Mouse (Mus musculus) forebrain, embryonic 15.5 days (tissue): ENCODE data around the gene Traf4. TPM values are rescaled to one million over a fixed set of nuclear protein-coding genes. Genes with fewer than 3 reads are reported as not detected.

Experiments
- ATAC-seq: fragments of 200-750 bp; cut with Nextera tagmentation; replicated peaks from 2 replicates; pipeline ENCODE4 v1.8.0; 2017; ENCODE audit warnings: mild to moderate bottlenecking, moderate TSS enrichment, moderate library complexity
- H3K27ac ChIP-seq: fragments of 300-500 bp; sonication (generic); replicated peaks from 2 replicates; pipeline ENCODE4 v1.5.1; 2015; ENCODE audit warnings: mild to moderate bottlenecking, inconsistent platforms
- H3K27me3 ChIP-seq: fragments of 300-500 bp; sonication (generic); 2 replicates; pipeline ENCODE4 v1.6.1; 2015; ENCODE audit warnings: inconsistent platforms
- H3K36me3 ChIP-seq: fragments of 300-500 bp; sonication (generic); 2 replicates; pipeline ENCODE4 v1.6.1; 2015; ENCODE audit warnings: mild to moderate bottlenecking, inconsistent platforms
- H3K4me1 ChIP-seq: fragments of 300-500 bp; sonication (generic); 2 replicates; pipeline ENCODE4 v1.6.1; 2015; ENCODE audit warnings: inconsistent platforms
- H3K4me2 ChIP-seq: fragments of 300-500 bp; sonication (generic); replicated peaks from 2 replicates; pipeline ENCODE4 v1.6.1; 2015; ENCODE audit warnings: mild to moderate bottlenecking, inconsistent platforms
- H3K4me3 ChIP-seq: fragments of 300-500 bp; sonication (generic); 2 replicates; pipeline ENCODE4 v1.5.1; 2015; ENCODE audit warnings: mild to moderate bottlenecking, inconsistent platforms
- H3K9ac ChIP-seq: fragments of 300-500 bp; sonication (generic); replicated peaks from 2 replicates; pipeline ENCODE4 v1.6.1; 2015; ENCODE audit warnings: mild to moderate bottlenecking, inconsistent platforms
- H3K9me3 ChIP-seq: fragments of 300-500 bp; sonication (generic); 2 replicates; pipeline ENCODE4 v1.6.1; 2016; ENCODE audit warnings: inconsistent platforms
- WGBS: fragments of 180-500 bp; shearing (Covaris S2); methylation state at CpG from one replicate; pipeline ENCODE4 v1.1.7; 2015; ENCODE audit warnings: mixed read lengths; 5-methylcytosine and 5-hydroxymethylcytosine counted together
- microRNA-seq: library from miRNA; unstranded; fragments of <30 nt; microRNA quantifications from one replicate; pipeline ENCODE4, GENCODE M21; 2016
- polyA plus RNA-seq: library from polyadenylated mRNA; unstranded; fragments of >200 nt; fragmentation: Nextera tagmentation; extraction: Ambion mirVana; gene quantifications from 2 replicates; pipeline ENCODE4 v1.2.1, GENCODE M21; 2015

The Traf4 gene
- polyA plus RNA-seq, 1 experiment from 2014 or later = 121 TPM

DNA sequence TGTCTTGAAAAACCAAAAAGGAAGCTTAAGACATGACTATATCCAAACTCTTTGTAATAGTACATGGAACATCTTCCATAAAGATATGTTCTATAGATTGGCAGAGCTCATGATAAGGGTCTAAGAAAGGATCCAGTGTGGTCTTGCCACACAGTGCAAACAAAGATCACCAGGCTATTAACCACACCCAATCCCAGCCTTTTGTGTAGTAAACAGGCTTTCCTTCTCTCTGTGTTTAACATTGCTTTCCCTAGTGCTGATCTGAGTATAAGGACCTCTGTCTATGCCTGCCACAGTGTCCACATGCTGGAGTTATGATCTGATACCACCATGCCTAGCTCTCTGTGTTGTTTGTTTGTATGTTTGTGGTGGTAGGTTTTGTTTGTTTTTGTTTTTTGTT lies 41.6 kb downstream of the Traf4 start:
- Histone ChIP-seq H3K9ac (no peak overlapping the region), H3K27me3 (no peaks in the 10 kb centered on the region), H3K4me1 (peaks cover 20% of the 10 kb centered on the region), H3K9me3 (no peaks in the 10 kb centered on the region), H3K4me3 (no peak overlapping the region), H3K4me2 (no peak overlapping the region), H3K36me3 (no peaks in the 10 kb centered on the region), H3K27ac (no peak overlapping the region)
- no peak for ATAC-seq

DNA sequence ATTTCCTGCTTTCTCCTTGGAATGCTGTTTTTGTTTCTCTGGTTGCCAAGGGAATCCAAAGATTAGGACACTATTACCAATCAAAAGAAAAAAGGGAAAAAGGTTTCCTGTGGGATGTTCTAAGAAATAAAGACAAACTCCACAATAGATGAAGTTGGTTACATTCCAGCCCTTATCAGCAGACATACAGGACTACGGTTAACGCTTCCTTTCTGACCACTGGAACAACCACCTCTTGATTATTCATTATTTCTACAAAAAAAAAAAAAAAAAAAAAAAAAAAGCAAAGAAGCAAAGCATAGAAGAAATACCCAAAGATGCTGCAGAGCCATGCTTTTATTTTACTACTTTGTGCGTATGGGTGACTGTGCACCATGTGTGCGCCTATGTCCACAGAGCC lies 42.6 kb downstream of the Traf4 start:
- no peak for ATAC-seq
- Histone ChIP-seq H3K9me3 (no peaks in the 10 kb centered on the region), H3K27me3 (no peaks in the 10 kb centered on the region), H3K27ac (no peak overlapping the region), H3K4me1 (peaks cover 23% of the 10 kb centered on the region), H3K4me3 (no peak overlapping the region), H3K4me2 (no peak overlapping the region), H3K36me3 (no peaks in the 10 kb centered on the region), H3K9ac (no peak overlapping the region)
- 94% methylated on average over 4 of the region's 4 CpGs for WGBS

DNA sequence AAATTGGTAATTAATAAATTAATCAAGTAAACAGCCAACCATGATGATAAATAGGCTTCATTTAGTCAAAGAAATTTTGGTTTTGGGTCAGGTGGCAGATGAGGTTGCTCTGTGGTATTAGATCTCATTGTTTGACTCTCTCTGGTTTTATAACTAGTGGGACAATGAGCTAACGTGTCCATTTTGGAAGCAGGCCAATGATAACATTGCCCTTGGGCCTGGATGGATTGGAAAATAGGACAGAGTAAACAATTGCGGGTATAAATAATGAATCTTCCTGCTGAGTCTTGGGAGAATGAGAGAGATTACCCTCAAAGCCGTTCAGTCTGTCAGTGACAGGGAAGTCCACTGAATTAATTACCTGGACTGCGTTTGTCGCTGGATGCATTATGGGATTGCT lies 44.2 kb downstream of the Traf4 start:
- WGBS = 46% methylated on average over 5 of the region's 5 CpGs
- Histone ChIP-seq H3K27ac (no peak overlapping the region), H3K36me3 (no peaks in the 10 kb centered on the region), H3K9me3 (no peaks in the 10 kb centered on the region), H3K27me3 (no peaks in the 10 kb centered on the region), H3K4me3 (no peak overlapping the region), H3K9ac (no peak overlapping the region), H3K4me2 (no peak overlapping the region), H3K4me1 (peaks cover 38% of the 10 kb centered on the region)
- no peak for ATAC-seq

DNA sequence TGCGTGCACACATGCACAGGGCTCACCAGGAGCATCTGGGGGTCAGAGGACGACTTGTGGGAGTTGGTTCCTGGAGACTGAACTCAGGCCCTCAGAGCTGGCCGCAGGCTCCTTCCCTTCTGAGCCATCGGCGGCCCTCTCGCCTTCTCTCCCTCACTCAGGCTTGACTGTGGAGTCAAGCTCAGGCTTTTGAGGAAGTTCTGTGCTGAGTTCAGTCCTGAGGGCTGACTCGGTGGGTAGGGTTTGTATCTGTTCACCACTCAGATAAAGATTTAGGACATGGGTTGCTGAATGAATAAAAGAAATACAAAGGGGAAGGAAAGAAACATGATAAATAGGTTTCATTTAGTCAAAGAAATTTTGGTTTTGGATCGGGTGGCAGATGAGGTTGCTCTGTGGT lies 45.5 kb downstream of the Traf4 start:
- peaks cover 43% of the 10 kb centered on the region for H3K4me1 ChIP-seq
- no peak overlapping the region for H3K4me2 ChIP-seq
- no peak for ATAC-seq
- no peaks in the 10 kb centered on the region for H3K27me3 ChIP-seq
- no peak overlapping the region for H3K27ac ChIP-seq
- no peaks in the 10 kb centered on the region for H3K9me3 ChIP-seq
- H3K4me3 ChIP-seq = no peak overlapping the region
- 88% methylated on average over 8 of the region's 8 CpGs for WGBS
- H3K9ac ChIP-seq = no peak overlapping the region
- H3K36me3 ChIP-seq = no peaks in the 10 kb centered on the region

DNA sequence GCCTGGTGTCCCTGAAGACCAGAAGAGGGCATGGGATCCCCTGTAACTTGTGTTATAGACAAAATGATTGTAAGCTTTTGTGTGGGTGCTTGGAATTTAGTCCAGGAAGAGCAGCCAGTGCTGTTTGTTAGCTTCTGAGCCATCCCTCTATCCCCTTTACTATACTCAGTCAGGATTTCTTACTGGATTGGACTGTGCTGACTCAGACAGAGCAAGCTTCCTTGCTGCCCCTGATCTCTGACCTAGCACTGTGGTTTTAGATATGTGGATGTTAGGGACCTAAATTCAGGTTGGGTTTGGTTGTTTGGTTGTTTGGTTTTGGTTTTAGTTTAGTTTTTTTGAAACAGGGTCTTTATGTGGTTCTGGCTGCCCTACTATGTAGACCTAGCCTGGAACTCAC lies 46.9 kb downstream of the Traf4 start:
- H3K4me1 ChIP-seq = peaks cover 57% of the 10 kb centered on the region
- H3K4me3 ChIP-seq = no peak overlapping the region
- H3K27ac ChIP-seq = no peak overlapping the region
- no peak for ATAC-seq
- H3K9me3 ChIP-seq = no peaks in the 10 kb centered on the region
- no peaks in the 10 kb centered on the region for H3K36me3 ChIP-seq
- no peak overlapping the region for H3K9ac ChIP-seq
- no peaks in the 10 kb centered on the region for H3K27me3 ChIP-seq
- no peak overlapping the region for H3K4me2 ChIP-seq

DNA sequence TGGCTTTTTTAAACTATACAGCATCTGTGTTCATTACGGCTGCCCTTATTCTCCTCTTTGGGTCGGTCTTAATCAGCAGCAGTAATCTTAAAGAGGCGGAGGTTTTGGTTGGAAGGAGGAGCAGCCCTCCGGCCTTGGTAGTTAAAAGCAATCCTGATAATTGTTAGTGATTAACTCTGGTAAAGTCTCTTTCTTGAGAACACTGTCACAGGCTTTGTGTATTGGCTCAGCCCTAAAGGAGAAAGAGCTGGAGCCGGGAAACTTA lies 49.3 kb downstream of the Traf4 start:
- H3K4me1 ChIP-seq = peaks cover 64% of the 10 kb centered on the region
- no peaks in the 10 kb centered on the region for H3K27me3 ChIP-seq
- H3K9ac ChIP-seq = peak overlapping the region; percentile 82
- WGBS = 4% methylated on average over 5 of the region's 5 CpGs
- peak overlapping the region; percentile 83 for H3K4me3 ChIP-seq
- peak overlapping the region; percentile 76 for H3K4me2 ChIP-seq
- no peak for ATAC-seq
- H3K27ac ChIP-seq = peak overlapping the region; percentile 90
- no peaks in the 10 kb centered on the region for H3K36me3 ChIP-seq
- H3K9me3 ChIP-seq = no peaks in the 10 kb centered on the region

DNA sequence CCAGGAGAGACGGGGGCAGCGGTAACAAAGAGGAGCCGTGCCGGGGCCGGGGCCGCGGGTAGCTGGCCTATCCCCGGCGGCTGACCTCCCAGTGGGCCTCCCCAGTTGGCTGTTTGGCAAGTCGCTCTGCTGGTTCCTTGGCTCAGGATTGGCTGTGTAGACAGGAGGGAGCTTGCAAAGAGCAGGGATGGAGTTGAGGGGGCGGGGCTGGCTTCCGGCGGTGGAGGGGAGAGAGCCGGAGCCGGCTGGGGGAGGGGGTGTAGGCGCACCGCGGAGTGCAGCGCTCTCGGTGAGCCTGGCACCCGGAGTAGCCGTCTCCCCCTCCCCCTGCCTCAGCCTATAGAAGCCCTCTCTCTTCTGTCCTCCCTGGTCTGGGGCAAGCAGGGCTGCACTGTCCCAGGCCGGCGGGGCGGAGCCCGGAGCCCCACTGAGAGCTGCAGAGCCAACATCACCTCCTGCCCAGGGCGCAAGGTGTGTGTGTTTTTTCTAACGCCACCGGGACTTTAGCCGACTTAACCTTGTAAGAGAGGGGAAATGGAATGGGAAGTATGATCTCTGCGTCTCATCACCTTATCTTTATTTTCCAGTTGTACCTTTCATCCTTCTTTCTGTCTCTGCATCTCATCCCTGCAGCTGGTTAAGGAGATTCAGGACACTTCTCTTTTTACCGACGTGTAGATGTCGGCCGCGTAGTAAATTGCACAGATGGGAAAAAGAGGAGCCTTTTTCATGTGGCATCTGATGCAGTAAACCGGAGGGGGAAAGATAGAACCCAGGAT lies 49.8 kb downstream of the Traf4 start:
- peak overlapping the region; percentile 82 for H3K9ac ChIP-seq
- H3K27me3 ChIP-seq = no peaks in the 10 kb centered on the region
- H3K36me3 ChIP-seq = no peaks in the 10 kb centered on the region
- under 1% methylated on average over 30 of the region's 37 CpGs for WGBS
- peak overlapping the region; percentile 76 for H3K4me2 ChIP-seq
- H3K27ac ChIP-seq = peak overlapping the region; percentile 90
- peak; percentile 99 for ATAC-seq
- H3K4me3 ChIP-seq = peak overlapping the region; percentile 83
- no peaks in the 10 kb centered on the region for H3K9me3 ChIP-seq
- peaks cover 59% of the 10 kb centered on the region for H3K4me1 ChIP-seq

DNA sequence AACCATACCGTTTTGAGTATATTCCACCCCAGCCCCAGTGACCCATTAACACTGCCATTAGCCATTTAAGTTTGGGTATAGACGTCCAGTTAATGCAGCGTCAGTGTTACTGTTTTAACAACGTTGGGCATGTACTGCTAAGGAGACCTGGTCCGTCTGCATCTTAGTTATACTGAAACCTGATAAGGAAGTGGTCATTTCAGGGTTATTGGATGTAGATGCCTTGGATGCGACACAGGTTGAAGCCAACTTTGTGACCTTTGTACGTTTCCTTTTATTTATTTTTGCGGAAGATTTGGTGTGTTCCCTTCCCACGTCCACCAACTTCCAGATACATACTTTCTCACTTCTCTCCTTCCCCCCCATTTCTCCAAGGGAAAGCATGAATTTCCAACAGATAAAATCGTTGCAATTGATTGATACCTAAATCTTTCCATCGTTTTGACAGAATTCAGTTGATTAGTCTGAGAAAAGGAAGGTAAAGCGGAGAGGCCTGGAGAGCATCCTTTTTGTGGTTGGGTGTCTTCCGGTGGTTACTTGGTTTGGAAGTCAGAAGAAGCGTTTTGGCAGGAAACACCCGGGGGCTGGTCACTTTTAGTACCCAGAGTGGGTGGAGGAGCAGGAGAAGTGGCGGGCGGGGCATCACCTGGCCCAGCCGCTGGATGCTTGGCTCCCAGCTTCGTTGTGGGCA lies 50.6 kb downstream of the Traf4 start:
- Histone ChIP-seq H3K27ac (peak overlapping the region; percentile 90), H3K4me2 (peak overlapping the region; percentile 76), H3K4me3 (peak overlapping the region; percentile 83), H3K9me3 (no peaks in the 10 kb centered on the region), H3K9ac (peak overlapping the region; percentile 82), H3K4me1 (peaks cover 59% of the 10 kb centered on the region), H3K27me3 (no peaks in the 10 kb centered on the region), H3K36me3 (no peaks in the 10 kb centered on the region)
- ATAC-seq = no peak
- WGBS = 10% methylated on average over 19 of the region's 19 CpGs

DNA sequence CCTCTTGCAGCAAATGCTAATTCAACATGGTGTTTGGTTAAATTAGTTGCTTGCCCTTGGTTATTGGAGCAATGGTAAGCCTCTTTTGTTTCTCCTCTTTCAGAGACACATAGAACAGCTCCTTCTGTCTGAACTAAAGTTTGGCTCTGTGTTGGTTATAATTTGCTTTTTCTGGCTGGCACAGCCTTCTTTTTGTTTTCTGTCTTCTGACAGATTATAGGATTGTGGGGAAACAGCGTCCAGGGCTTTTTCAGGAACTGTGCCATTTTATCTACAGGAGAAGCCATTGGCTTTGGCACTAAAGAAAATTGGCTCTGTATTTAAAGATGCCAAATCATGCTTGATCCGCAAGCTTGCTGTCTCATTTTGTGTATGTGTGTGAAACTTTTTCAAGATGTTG lies 51.8 kb downstream of the Traf4 start:
- Histone ChIP-seq H3K27me3 (no peaks in the 10 kb centered on the region), H3K4me2 (0 out of 2 replicates have a peak overlapping the region, but pooled peaks have one; percentile 76), H3K27ac (peak overlapping the region; percentile 90), H3K4me1 (peaks cover 51% of the 10 kb centered on the region), H3K9ac (no peak overlapping the region), H3K36me3 (no peaks in the 10 kb centered on the region), H3K4me3 (no peak overlapping the region; the same call in 1 of the 2 replicates), H3K9me3 (no peaks in the 10 kb centered on the region)
- peak; percentile 24; the same call in 1 of the 2 replicates for ATAC-seq
- WGBS = 15% methylated on average over 2 of the region's 2 CpGs

Small RNA genes lying within 50 kb of the gene (microRNA-seq; reads per million reads assigned to microRNA genes)
- gene Mir7653 = not detected

Other genes with a start within 250 kb of the Traf4 start
- gene Sez6, start 234.8 kb downstream of the Traf4 start, polyA plus RNA-seq = 243 and 249 TPM in 2 replicates
- 22.5 and 26.0 TPM in 2 replicates for gene Phf12, start 182.8 kb downstream of the Traf4 start, polyA plus RNA-seq
- gene Dhrs13, start 133.3 kb downstream of the Traf4 start, polyA plus RNA-seq = 32.8 and 33.4 TPM in 2 replicates
- gene Flot2, start 127.7 kb downstream of the Traf4 start, polyA plus RNA-seq = 90.2 and 98.3 TPM in 2 replicates
- gene Eral1, start 85.2 kb downstream of the Traf4 start, polyA plus RNA-seq = 33.3 TPM in 2 replicates
- gene Fam222b, start 70.9 kb downstream of the Traf4 start, polyA plus RNA-seq = 20.0 and 20.5 TPM in 2 replicates
- 4.8 and 5.7 TPM in 2 replicates for gene Nek8, start 11.1 kb upstream of the Traf4 start, polyA plus RNA-seq
- 4.4 and 5.0 TPM in 2 replicates for gene Tlcd1, start 11.1 kb upstream of the Traf4 start, polyA plus RNA-seq
- gene Rpl23a, start 18.0 kb upstream of the Traf4 start, polyA plus RNA-seq = 896 and 935 TPM in 2 replicates
- 55.9 and 56.3 TPM in 2 replicates for gene Rab34, start 22.8 kb upstream of the Traf4 start, polyA plus RNA-seq
- gene Proca1, start 27.8 kb upstream of the Traf4 start, polyA plus RNA-seq = 1.3 TPM in 2 replicates
- 66.7 and 69.4 TPM in 2 replicates for gene Sdf2, start 80.2 kb upstream of the Traf4 start, polyA plus RNA-seq
- 29.0 and 29.4 TPM in 2 replicates for gene Supt6, start 80.4 kb upstream of the Traf4 start, polyA plus RNA-seq
- 58.5 and 60.5 TPM in 2 replicates for gene 2610507B11Rik, start 96.2 kb upstream of the Traf4 start, polyA plus RNA-seq
- 0.17 and 0.27 TPM in 2 replicates for gene BC030499, start 125.3 kb upstream of the Traf4 start, polyA plus RNA-seq
- 23.2 and 26.1 TPM in 2 replicates for gene Spag5, start 135.9 kb upstream of the Traf4 start, polyA plus RNA-seq
- 167 and 176 TPM in 2 replicates for gene Aldoc, start 157.4 kb upstream of the Traf4 start, polyA plus RNA-seq
- gene Pigs, start 162.8 kb upstream of the Traf4 start, polyA plus RNA-seq = 56.7 and 59.8 TPM in 2 replicates
- 78.9 and 82.4 TPM in 2 replicates for gene Unc119, start 177.9 kb upstream of the Traf4 start, polyA plus RNA-seq
- not detected in 2 replicates for gene Foxn1, start 221.0 kb upstream of the Traf4 start, polyA plus RNA-seq